Mouse (Mus musculus) intestine, embryonic 14.5 days (tissue): ENCODE measurements around the gene Otoa. TPM values are rescaled to one million over a fixed set of nuclear protein-coding genes. Genes with fewer than 3 reads are reported as not detected.

ENCODE experiments used
- ATAC-seq: fragments of 200-750 bp; cut with Nextera tagmentation; replicated peaks from 2 replicates; pipeline ENCODE4 v1.8.0; 2017; ENCODE audit warnings: low read depth, moderate number of reproducible peaks, moderate TSS enrichment, moderate library complexity; ENCODE audit not compliant: low FRiP score, low TSS enrichment
- DNase-seq: peaks from one replicate; pipeline ENCODE4 v3.0.0-alpha.2; 2018; ENCODE audit warnings: low spot score
- H3K27ac ChIP-seq: fragments of 300-500 bp; sonication (generic); 2 replicates; pipeline ENCODE4 v1.5.1; 2014; ENCODE audit warnings: low read depth, mild to moderate bottlenecking, control low read depth
- H3K27me3 ChIP-seq: fragments of 300-500 bp; sonication (generic); replicated peaks from 2 replicates; pipeline ENCODE4 v1.6.1; 2014; ENCODE audit warnings: low read length, control low read depth; ENCODE audit not compliant: control insufficient read depth, insufficient read depth
- H3K36me3 ChIP-seq: fragments of 300-500 bp; sonication (generic); 2 replicates; pipeline ENCODE4 v1.6.1; 2014; ENCODE audit warnings: low read length, control low read depth; ENCODE audit not compliant: control insufficient read depth, insufficient read depth
- H3K4me1 ChIP-seq: fragments of 300-500 bp; sonication (generic); replicated peaks from 2 replicates; pipeline ENCODE4 v1.6.1; 2014; ENCODE audit warnings: low read length, control low read depth, mixed read lengths; ENCODE audit not compliant: control insufficient read depth, insufficient read depth
- H3K4me2 ChIP-seq: fragments of 300-500 bp; sonication (generic); 2 replicates; pipeline ENCODE4 v1.6.1; 2014; ENCODE audit warnings: low read length
- H3K4me3 ChIP-seq: fragments of 300-500 bp; sonication (generic); 2 replicates; pipeline ENCODE4 v1.5.1; 2014; ENCODE audit warnings: low read depth, low read length, control low read depth, mixed read lengths
- H3K9ac ChIP-seq: fragments of 300-500 bp; sonication (generic); 2 replicates; pipeline ENCODE4 v1.6.1; 2014; ENCODE audit warnings: mild to moderate bottlenecking, low read length
- H3K9me3 ChIP-seq: fragments of 300-500 bp; sonication (generic); 2 replicates; pipeline ENCODE4 v1.6.1; 2016; ENCODE audit warnings: low read length, control low read depth; ENCODE audit not compliant: control insufficient read depth
- WGBS: fragments of 180-500 bp; shearing (Covaris S2); extraction: QIAGEN DNeasy Blood & Tissue Kit; methylation state at CpG from one replicate; pipeline ENCODE4 v1.1.7; 2014; 5-methylcytosine and 5-hydroxymethylcytosine counted together
- polyA plus RNA-seq: library from polyadenylated mRNA; unstranded; fragments of >200 nt; fragmentation: Nextera tagmentation; extraction: Ambion mirVana; gene quantifications from 2 replicates; pipeline ENCODE4 v1.2.1, GENCODE M21; 2014

Gene Otoa
- polyA plus RNA-seq, 1 experiment from 2014 or later = 0.11 TPM

DNA sequence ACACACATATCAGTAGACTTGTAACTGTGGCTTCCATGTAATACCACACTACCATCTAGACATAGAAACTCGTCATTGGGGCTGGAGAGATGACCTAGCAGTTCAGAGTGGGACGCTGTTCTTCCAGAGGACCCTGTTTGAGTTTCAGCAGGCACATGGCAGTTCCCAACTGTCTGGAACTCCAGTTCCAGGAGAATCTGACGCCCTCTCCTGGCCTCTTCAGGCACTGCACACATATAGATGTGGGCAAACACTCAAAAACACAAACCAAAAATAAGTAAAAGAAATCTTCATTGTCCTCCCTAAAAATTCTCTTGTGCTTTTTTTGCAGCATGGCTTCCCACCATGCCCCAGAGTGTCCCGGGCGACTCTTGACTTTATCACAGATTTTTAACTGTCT is 7.3 kb downstream of the Otoa start:
- WGBS = 76% methylated on average over 5 of the region's 5 CpGs
- no peaks in the 10 kb centered on the region for H3K27me3 ChIP-seq
- H3K4me2 ChIP-seq = no peak overlapping the region
- no peak overlapping the region for H3K27ac ChIP-seq
- H3K4me3 ChIP-seq = no peak overlapping the region
- H3K36me3 ChIP-seq = no peaks in the 10 kb centered on the region
- H3K9me3 ChIP-seq = no peaks in the 10 kb centered on the region
- DNase-seq = no peak
- no peak for ATAC-seq
- no peak overlapping the region for H3K9ac ChIP-seq
- H3K4me1 ChIP-seq = no peaks in the 10 kb centered on the region

DNA sequence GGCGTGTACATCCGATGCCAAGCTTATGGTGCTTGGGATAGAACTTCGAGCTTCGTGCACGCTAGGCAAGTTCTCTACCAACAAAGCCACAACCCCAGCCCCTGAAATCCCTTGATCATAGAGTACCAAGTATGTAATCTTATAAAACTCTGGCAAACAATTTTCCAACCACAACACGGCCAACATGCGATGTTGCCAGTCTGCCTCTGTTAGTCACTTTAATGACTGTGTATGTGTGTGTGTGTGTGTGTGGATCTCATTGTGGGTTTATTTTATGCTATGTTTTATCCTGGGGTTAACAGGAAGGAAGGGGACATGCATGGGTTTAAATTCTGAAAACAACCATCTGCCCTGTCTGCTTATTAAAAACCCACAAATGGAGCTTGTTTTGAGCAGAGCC is 9.3 kb downstream of the Otoa start:
- WGBS = 84% methylated on average over 7 of the region's 7 CpGs

DNA sequence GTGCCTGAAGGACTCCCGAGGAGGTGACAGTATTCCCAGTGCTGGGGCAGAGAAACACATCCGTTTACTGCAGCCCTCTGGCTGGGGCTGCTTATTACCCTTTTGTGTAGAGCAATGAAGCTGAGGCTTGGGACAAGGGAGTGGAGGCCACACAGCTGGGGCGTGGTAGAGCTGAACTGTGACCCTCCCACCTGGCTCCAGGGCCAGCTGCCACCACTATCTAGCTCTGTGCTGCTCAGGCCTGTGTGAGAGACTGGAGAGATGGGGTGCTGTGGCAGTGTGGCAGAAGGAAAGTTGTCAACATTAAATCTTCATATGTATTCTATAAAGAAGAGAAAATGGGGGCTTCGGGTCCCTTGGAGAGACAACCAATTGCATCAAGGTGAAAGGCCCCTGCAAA is 11.6 kb downstream of the Otoa start:
- Histone ChIP-seq H3K4me1 (no peaks in the 10 kb centered on the region), H3K4me3 (no peak overlapping the region), H3K27ac (no peak overlapping the region), H3K27me3 (no peaks in the 10 kb centered on the region), H3K36me3 (no peaks in the 10 kb centered on the region), H3K9ac (no peak overlapping the region), H3K4me2 (no peak overlapping the region), H3K9me3 (no peaks in the 10 kb centered on the region)
- WGBS = 70% methylated on average over 4 of the region's 4 CpGs
- ATAC-seq = no peak; the same call in 1 of the 2 replicates
- no peak for DNase-seq

More for the DNA sequence above, 9.3 kb downstream of the Otoa start:
- Histone ChIP-seq H3K36me3 (no peaks in the 10 kb centered on the region), H3K9ac (no peak overlapping the region), H3K27ac (no peak overlapping the region), H3K4me1 (no peaks in the 10 kb centered on the region), H3K4me2 (no peak overlapping the region), H3K9me3 (no peaks in the 10 kb centered on the region), H3K4me3 (no peak overlapping the region), H3K27me3 (no peaks in the 10 kb centered on the region)
- ATAC-seq = no peak
- no peak for DNase-seq

DNA sequence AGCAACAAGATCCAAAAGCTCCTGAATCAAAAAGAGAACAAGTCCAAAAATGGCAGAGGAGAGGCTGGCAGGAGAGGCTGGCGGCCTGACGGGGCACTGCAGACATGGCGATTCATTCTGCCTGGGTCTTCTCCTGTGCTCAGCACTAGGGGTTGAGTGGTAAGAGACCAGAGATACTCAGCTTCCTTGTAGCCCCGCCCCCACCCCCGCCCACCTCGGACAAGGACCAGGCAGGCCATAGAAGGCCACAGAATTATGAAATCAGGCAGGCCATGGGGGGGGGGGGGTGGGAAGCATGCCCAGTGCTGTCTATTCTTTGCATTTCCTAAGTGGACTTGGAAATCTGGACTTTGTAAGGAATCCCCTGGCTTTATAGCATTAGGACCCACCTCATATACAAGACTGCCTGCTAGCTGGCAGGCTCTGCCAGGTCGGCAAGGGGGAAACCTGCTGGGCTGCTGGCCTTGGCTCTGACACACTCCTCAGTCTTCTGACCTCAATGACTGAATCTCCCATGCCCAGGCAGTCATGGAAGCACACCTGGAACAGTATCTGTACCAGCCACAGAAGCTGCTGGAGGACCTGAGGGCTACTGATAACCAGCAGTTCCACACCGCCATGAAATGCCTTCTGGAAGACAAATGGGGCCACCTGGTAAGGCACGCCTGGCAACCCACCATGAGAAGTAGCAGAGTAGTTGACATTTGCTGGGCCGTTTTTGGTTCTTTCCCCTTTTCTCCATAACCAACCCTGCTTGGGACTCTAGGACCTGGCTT is 17.4 kb downstream of the Otoa start:
- DNase-seq = no peak
- no peak overlapping the region for H3K27ac ChIP-seq

DNA sequence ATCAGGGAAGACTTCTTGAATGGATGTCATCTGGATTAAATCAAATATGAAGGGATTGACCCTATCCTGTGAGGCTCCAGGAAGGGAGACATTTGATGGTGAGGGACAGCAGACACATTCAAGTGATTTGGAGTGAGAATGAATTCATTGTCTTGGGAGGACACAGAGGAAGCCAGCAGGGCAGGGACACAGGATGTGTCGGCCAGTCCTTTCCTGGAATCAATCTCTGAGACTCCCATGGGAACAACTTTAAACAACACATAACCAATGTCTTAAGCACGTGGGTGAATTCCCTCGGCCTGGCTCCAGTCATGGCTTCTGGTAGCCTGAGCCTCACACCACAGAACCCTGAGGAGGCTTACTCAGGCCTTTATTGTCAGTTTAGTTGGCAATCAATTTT is 26.4 kb downstream of the Otoa start:
- DNase-seq (no peak), ATAC-seq (no peak)
- Histone ChIP-seq H3K4me3 (no peak overlapping the region), H3K27ac (no peak overlapping the region), H3K27me3 (no peaks in the 10 kb centered on the region), H3K4me2 (no peak overlapping the region), H3K36me3 (no peaks in the 10 kb centered on the region), H3K9ac (no peak overlapping the region), H3K9me3 (no peaks in the 10 kb centered on the region), H3K4me1 (peaks cover 7% of the 10 kb centered on the region; the same call in 1 of the 2 replicates)
- WGBS = 41% methylated on average over 3 of the region's 3 CpGs

More for the DNA sequence above, 17.4 kb downstream of the Otoa start:
- H3K9me3 ChIP-seq = no peaks in the 10 kb centered on the region
- H3K9ac ChIP-seq = no peak overlapping the region
- 60% methylated on average over 10 of the region's 10 CpGs for WGBS
- no peaks in the 10 kb centered on the region for H3K36me3 ChIP-seq
- no peaks in the 10 kb centered on the region for H3K27me3 ChIP-seq
- H3K4me3 ChIP-seq = no peak overlapping the region
- ATAC-seq = no peak
- no peak overlapping the region for H3K4me2 ChIP-seq
- no peaks in the 10 kb centered on the region for H3K4me1 ChIP-seq

DNA sequence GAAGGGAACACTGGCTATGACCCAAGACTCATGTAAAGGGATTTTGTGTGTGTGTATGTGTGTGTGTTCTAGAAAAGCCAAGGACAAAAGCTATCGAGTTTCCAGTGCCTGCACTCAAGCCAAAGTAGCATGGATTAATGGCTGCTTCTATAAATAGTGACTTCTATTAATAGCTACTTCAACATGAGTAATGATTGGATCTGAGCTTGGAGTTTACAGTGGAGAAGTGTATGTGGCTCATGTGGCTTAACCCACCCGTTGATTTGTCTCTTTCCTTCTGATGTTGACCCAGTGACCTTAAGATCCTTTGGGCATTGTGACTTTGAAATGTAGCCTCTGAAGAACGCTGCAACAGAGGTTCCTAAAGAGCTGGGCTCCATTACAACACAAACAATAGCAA is 29.9 kb downstream of the Otoa start:
- Histone ChIP-seq H3K36me3 (no peaks in the 10 kb centered on the region), H3K27me3 (no peaks in the 10 kb centered on the region), H3K4me3 (no peak overlapping the region), H3K4me1 (peaks cover 7% of the 10 kb centered on the region; the same call in 1 of the 2 replicates), H3K9ac (no peak overlapping the region), H3K27ac (no peak overlapping the region), H3K9me3 (no peaks in the 10 kb centered on the region), H3K4me2 (no peak overlapping the region)
- no peak for DNase-seq
- WGBS = 30% methylated on average over 3 of the region's 3 CpGs
- ATAC-seq = no peak

DNA sequence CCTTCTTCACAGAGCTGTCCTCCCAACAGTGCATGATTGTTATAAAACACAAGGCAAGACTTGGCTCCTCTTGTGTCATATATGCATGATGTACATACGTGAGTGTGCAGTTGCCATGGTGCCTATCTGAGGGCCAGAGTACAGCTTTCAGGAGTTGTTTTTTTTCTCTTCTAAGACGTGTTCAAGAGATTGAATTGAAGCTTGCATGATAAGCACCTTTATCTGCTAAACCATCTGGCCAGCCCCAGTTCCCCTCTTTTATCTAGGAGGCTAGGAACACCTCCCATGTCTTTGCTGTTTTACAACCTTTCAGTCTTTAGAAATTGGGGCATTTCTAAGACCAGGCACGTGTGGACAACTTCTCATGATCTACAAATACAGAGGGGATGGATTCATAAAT is 30.3 kb downstream of the Otoa start:
- ATAC-seq (no peak), DNase-seq (no peak)
- no peak overlapping the region for H3K9ac ChIP-seq
- WGBS = 64% methylated on average over 3 of the region's 3 CpGs
- H3K36me3 ChIP-seq = no peaks in the 10 kb centered on the region
- no peak overlapping the region for H3K4me3 ChIP-seq
- no peaks in the 10 kb centered on the region for H3K27me3 ChIP-seq
- H3K4me2 ChIP-seq = no peak overlapping the region
- H3K9me3 ChIP-seq = no peaks in the 10 kb centered on the region
- H3K27ac ChIP-seq = no peak overlapping the region
- peaks cover 7% of the 10 kb centered on the region; the same call in 1 of the 2 replicates for H3K4me1 ChIP-seq

DNA sequence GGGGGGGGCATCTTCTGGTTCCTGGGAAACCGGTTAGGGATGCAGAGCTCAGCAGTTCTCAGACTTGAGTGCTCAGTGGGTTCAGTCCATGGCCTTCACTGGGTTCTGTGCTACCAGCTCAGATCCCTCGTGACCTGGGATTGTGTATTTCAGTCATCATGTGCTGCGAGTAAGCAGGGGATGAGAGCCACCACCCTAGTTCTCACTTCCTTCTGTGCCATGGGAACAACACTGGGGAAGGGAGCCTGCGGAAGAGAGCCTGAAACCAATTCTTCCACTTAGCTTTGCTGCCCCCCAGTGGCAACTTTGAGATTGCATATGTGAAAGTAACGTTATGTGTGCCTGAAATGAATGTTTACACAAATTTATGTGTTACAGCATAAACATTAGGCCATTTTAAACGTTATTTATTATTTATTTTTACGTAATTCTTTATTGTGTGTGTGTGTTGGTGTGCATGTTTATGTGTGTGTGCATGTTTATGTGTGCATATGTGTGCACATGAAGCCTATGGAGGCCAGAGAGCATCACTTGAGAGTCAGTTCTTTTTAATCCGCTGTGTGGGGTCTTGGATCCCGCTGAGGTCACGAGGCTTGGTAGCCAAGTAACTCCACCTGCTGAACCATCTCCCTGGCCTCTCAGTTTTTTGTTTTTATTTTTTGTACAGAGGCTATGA is 38.8 kb downstream of the Otoa start:
- Histone ChIP-seq H3K4me1 (no peaks in the 10 kb centered on the region), H3K4me3 (no peak overlapping the region), H3K27ac (no peak overlapping the region), H3K9me3 (no peaks in the 10 kb centered on the region), H3K4me2 (no peak overlapping the region), H3K9ac (no peak overlapping the region), H3K36me3 (no peaks in the 10 kb centered on the region), H3K27me3 (no peaks in the 10 kb centered on the region)
- ATAC-seq (0 out of 2 replicates have a peak, but pooled peaks have one; percentile 71), DNase-seq (peak; percentile 96)
- 10% methylated on average over 10 of the region's 10 CpGs for WGBS
